7 mouse cellular contexts compared by ENCODE assay signal in genomic region chr13:17804058-17804841, GRCm38 (mm10). TPM values are rescaled to one million over a fixed set of nuclear protein-coding genes. Genes with fewer than 3 reads are reported as not detected.
DNase-seq lines count a peak whose midpoint lies in the region; ATAC-seq lines count a peak whose summit lies in the region.

No protein-coding gene starts in this region.

- peak overlapping the region; percentile 73 for H3K4me2 ChIP-seq in intestine, embryonic 14.5 days (ENCODE audit: low read length)
- peak overlapping the region; percentile 95 for H3K4me2 ChIP-seq in midbrain, embryonic 14.5 days (ENCODE audit: low read length)

- H3K27me3 ChIP-seq in intestine, embryonic 14.5 days (replicated peaks; ENCODE audit: control insufficient read depth, insufficient read depth, low read length): no peaks in the 10 kb centered on the region
- no peaks in the 10 kb centered on the region for H3K27me3 ChIP-seq in midbrain, embryonic 14.5 days (ENCODE audit: control insufficient read depth, insufficient read depth, low read length)

- WGBS in intestine, embryonic 14.5 days: under 1% methylated on average over 76 of the region's 105 CpGs
- under 1% methylated on average over 87 of the region's 105 CpGs for WGBS in midbrain, embryonic 14.5 days

- H3K27ac ChIP-seq in intestine, embryonic 14.5 days (ENCODE audit: low read depth): peak overlapping the region; percentile 97
- peak overlapping the region; percentile 96 for H3K27ac ChIP-seq in midbrain, embryonic 14.5 days (replicated peaks; ENCODE audit: low read depth, low read length)

- intact Hi-C loops in left cerebral cortex, postnatal 36 days (cut with DNase I): loop anchor here (2.0 kb wide), 1 partner anchor 109 kb away; the partner anchor contains the start of genes Mplkip and Sugct

- peak; percentile 74 for DNase-seq in ZHBTc4 (ENCODE audit: low read depth, low spot score)
- DNase-seq in cerebellum, postnatal 14 days: peak; percentile 67 to 70
- peak; percentile 12 to 26 for DNase-seq in gastrocnemius, adult 8-10 months (ENCODE audit: low spot score in 2 of 2)
- peak; percentile 81 for DNase-seq in intestine, embryonic 14.5 days (ENCODE audit: low spot score)
- peak; percentile 41 to 68 for DNase-seq in left cerebral cortex, postnatal 36 days (ENCODE audit: low spot score in 2 of 2)
- DNase-seq in midbrain, embryonic 14.5 days: no peak
- peak; percentile 33 to 53 for DNase-seq in spleen, postnatal 14 days (ENCODE audit: low spot score in 2 of 2)

- peak; percentile 33; the same call in 1 of the 2 replicates for ATAC-seq in intestine, embryonic 14.5 days (replicated peaks; ENCODE audit: low FRiP score, low TSS enrichment, low read depth)
- peak; percentile 22; the same call in 1 of the 2 replicates for ATAC-seq in midbrain, embryonic 14.5 days (ENCODE audit: low FRiP score, low TSS enrichment)

- H3K4me3 ChIP-seq in intestine, embryonic 14.5 days (ENCODE audit: low read depth, low read length): peak overlapping the region; percentile 93
- H3K4me3 ChIP-seq in midbrain, embryonic 14.5 days (replicated peaks; ENCODE audit: low read depth, low read length): peak overlapping the region; percentile 98

- H3K9ac ChIP-seq in intestine, embryonic 14.5 days (ENCODE audit: low read length): peak overlapping the region; percentile 94
- H3K9ac ChIP-seq in midbrain, embryonic 14.5 days (replicated peaks; ENCODE audit: low read length): peak overlapping the region; percentile 94

- peaks cover 13% of the 10 kb centered on the region; the same call in 1 of the 2 replicates for H3K36me3 ChIP-seq in intestine, embryonic 14.5 days (ENCODE audit: control insufficient read depth, insufficient read depth, low read length)
- no peaks in the 10 kb centered on the region for H3K36me3 ChIP-seq in midbrain, embryonic 14.5 days (ENCODE audit: control insufficient read depth, insufficient read depth, low read length)

- H3K9me3 ChIP-seq in intestine, embryonic 14.5 days (ENCODE audit: control insufficient read depth, low read length): no peaks in the 10 kb centered on the region
- no peaks in the 10 kb centered on the region for H3K9me3 ChIP-seq in midbrain, embryonic 14.5 days (ENCODE audit: control insufficient read depth, low read length)

- peaks cover 19% of the 10 kb centered on the region for H3K4me1 ChIP-seq in intestine, embryonic 14.5 days (replicated peaks; ENCODE audit: control insufficient read depth, insufficient read depth, low read length)
- H3K4me1 ChIP-seq in midbrain, embryonic 14.5 days (ENCODE audit: control insufficient read depth, insufficient read depth, low read length): peaks cover 26% of the 10 kb centered on the region

RNA-seq across cellular contexts. Expression of gene Cdk13, which starts 0.6 kb away (rescaled TPM):
- total RNA-seq in gastrocnemius, adult 8-10 months (2022): 10 to 100 TPM; 15.0 to 20.6 (median 18.3) TPM
- polyA plus RNA-seq in intestine, embryonic 14.5 days (2014; fragmentation: Nextera tagmentation; extraction: Ambion mirVana): 19.6 and 20.9 TPM in 2 replicates
- total RNA-seq in left cerebral cortex, postnatal 36 days (2021): 10 to 100 TPM; 49.9 to 67.0 TPM
- 21.0 and 21.1 TPM in 2 replicates for polyA plus RNA-seq in midbrain, embryonic 14.5 days (2014; fragmentation: Nextera tagmentation; extraction: Ambion mirVana)
